Mouse (Mus musculus) testis, postnatal 14 days (tissue): Measurements from ENCODE around the gene Col8a1.

Experiments used
- DNase-seq: peaks from one replicate; pipeline ENCODE4 v3.0.0; 2021; ENCODE audit warnings: low spot score

Gene Col8a1

DNA sequence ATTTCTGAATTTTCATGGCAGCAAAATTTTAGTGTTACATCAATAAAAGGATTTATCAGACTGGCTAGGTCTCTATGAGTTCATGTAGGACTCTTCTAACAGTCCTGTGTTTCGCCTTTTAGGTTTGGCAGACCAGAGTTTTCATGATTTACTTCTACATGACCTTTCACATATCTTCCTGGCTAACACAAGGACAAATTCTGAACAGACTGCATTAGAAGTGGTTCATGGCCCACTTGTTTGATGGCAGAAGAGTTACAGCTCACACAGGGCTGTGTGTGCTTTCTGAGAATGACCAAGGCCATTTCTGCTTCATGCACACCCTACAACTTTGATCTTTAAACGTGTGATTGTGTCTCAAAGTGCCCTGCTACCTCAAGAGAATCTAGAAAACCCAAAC, 82.3 kb downstream of the Col8a1 start:
- DNase-seq = no peak

DNA sequence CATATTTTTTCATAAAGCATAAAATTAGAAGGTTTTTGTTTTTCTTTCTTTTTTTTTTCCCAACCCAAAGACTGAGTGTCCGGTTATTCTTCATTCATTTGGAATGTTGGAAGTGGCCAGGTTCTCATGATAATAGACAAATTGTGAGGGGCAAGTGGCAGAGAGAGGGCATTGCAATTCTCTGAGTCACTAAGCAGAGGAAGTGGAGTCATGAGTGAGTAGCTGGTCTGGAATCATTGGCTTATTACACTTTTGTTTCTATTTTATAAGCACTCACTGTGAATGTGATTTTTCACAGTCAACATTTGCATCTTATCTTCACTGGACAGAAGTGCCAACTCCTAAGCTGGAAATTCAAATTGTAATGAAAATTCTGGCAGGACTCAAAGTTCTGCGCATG, 82.9 kb downstream of the Col8a1 start:
- DNase-seq = no peak

DNA sequence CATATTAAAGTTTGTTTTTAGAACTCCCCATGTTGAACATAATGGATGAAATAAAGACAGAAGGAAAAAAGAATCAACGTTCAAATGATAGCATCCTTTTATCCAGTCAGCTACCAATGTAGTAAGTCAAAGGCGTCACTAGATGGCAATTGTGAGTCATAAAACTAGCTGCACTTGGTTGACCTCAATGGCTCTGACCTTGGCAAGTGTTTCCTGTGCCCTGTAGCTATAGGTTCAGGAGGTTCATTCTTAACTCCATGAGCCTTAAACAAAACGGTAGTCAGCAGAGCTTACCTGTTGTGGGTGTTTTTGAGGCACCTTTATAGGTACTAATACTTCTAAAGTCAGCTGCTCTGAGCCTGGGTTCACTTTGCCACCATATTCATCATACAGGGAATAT, 85.2 kb downstream of the Col8a1 start:
- DNase-seq = no peak

DNA sequence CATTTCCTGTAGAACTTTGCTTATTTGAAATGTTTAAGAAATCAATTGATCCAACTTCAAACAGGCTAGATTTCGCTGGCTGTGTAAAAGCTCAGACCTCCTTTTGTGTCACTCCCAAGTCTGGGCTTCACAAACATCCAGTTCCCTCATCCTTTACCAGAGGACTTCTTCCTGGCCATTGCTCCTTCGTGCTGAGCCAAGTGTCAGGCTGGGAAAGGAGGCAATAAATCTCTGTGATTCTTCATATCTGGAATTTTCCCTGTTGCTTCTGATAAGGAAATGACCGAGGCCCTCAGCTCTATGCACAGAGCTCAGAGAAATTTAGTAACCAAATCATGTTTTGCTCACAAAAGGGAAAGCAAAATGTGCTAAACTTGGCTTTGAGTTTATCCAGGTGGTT, 91.9 kb downstream of the Col8a1 start:
- DNase-seq = no peak

DNA sequence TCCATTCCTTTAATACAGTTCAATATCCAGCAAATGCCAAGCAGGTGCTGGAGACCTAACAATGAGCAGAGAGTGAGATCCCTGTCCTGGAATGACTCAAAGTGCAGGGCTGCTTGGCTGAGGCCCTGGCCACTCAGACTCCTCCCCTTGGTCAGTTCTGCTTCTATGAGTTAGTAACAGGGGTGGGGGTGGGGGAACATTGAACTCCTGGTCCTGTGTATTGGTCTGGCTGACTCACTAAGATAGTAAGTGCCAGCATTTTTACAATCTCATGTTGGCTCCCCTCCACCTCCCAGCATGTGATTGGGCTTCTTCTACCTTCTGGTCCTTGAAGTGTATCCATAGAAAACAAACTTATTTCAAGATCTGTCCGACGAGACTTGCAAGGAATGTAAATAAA, 104.6 kb downstream of the Col8a1 start:
- DNase-seq = no peak

DNA sequence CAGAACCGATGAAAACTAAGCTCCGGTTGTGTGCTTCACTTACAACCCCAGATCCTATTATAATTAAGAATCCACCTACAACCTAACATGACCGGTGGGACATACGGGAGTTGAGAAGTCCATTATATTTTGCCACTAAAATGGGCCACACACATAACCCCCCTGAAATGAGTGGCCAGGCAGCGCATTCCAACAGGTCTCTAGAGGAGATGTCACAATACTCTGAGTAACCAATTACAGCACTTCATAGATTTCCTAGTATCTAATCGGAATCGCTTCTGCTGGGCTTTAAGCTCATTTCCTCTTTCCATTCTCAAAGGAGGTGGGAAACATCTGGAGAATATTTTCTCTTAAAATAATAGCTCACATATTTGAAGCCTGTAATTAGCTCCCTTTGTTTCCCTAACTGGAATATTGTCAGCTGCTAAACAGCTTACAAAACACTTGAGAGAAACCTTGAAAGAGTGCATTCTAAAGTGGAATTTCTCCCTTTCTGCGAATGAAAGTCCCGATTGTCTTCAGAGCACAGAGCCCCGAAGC, 113.1 kb downstream of the Col8a1 start:
- no peak for DNase-seq

DNA sequence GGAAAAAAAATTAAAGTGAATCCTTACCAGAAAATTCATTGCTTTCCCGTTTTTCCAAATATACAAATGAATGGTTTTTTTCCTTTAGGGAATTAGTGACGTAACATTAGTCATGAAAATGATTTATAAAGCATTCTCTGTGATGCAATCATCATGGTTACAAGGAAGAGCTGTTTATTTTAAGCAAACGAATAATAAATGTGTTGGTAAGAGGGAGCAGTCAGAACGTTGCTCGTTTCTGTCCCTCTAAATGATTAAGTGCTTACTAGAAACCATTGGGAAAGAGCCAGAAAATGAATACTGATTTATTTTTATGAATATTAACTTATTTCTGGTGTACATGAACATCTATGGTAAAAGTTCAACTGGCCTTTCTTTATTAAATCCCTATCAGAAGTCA, 119.8 kb downstream of the Col8a1 start:
- no peak for DNase-seq

DNA sequence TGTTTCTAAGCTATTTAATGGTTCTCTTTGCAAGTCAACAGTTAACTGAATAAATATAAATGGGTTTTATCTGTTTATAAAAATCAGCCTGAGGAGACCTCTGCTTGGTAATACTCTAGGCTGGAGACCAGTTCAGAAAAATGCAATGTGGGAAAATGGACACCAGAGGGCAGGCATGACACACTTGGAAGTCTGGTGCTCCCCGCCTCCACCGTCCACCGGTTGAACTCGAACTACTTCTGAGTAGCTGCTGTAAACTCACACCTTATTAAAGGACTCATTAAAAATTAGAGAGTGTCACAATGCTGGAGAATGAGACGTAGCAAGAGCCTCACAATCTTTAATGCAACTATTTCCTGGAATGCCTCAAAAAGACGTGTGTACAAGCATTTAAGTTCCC, 120.3 kb downstream of the Col8a1 start:
- peak; percentile 31 for DNase-seq

DNA sequence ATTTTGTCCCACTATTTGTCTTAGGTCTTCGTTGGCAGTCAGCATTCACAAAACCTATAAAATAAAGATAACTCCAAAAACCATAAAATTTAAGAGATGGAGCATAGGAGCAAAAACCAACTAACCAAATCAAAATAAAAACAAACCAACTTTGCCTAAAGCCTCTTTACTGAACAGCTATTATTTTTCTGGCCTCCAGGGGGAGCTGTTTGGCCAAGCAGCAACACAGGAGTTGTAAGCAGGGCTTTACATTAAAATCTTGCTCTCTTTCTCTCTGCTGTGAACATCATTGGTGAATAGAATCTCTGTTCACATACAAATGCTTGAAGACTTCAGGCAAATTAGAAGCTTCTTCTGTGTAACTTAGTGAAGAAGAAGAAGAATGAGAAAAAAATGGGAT, 142.8 kb downstream of the Col8a1 start:
- no peak for DNase-seq

DNA sequence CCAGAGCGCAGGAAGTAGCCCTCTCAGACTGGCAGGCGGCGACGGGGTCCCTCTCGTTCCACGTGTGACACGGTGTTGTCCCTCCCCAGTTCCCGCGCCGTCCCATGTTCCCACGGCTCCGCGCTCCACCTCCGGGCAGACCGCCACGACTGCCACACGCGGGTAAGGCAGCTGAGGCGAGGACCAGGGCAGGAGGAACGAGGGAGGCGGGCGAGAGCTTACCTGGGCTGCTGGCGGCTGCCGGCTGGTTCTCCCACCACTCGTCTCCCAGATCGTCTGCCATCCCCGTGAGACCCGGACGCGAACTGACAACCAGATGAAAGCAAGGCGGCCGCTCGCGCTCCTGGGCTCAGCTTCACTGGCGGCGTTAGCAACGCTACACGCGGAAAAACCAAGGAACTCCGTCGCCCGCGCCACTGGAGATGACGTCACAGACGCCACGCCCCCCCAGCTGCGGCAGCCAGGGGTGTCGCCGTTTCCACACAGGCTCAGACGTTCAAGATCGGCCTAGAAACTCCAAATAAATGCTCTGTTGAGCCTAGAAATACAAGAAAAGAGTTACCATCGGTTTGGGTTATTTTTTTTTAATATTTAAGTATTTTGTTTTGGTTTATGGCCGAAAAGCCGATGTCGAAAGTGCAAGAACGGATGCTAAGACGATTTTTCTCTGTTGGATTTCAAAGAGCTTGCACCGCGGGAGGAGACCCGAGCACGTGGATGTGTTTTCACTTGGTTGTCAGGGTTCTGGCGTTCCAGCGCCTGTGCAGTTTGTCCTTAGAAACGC, 147.9 kb downstream of the Col8a1 start, which contains the start of gene Cmss1:
Cmss1 (minus strand) TSS at position 421 of the 784 bp plus-strand sequence.
- peak; percentile 88 for DNase-seq

DNA sequence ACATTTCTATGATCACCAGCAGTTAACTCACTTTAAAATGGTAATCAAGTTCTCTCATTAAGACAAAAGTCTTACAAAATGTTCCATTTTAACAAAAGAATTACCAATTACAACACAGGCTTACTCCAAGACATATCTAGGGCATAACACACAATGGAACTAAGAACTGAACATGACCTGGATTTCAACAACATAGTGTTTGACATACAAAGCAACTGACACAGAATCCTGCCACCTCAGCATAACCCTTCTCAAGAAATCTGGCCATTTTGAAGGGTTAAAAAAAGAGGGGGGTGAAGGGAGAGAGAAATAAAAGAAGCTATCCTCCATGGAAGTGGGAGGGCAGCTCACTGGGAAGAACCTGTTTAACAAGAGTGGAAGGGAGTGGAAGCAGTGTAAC, 153.5 kb downstream of the Col8a1 start:
- no peak for DNase-seq

DNA sequence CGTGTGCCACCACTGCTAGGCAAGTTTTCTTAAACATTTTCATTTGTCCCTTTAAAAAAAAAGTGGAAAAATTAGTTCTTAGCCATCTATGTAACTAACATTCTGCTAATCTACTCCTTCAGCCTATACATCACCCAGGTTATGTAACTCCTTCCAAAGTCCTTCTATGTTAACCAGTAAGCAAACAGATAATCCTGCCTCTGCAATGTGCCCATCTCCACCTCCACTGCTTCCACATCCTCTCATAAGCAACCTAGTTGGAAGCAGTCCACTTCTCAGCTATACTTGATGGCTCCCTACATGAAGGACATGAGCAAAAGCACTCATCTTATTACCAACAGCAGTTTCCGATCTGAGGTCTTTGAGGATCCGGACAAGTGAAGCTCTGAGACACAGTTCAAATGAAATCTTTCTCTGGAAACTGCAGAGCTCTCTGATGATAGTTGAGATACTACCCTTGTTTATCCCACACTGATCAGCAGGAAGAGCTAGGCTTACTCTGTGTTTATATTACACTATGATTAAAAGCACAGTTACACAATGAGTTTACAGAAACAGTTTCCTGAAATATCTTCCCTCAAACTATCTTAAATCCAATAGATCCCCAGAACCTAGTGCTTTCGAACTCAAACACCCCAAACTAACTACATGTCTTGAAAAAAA, 157.1 kb downstream of the Col8a1 start:
- DNase-seq = no peak

DNA sequence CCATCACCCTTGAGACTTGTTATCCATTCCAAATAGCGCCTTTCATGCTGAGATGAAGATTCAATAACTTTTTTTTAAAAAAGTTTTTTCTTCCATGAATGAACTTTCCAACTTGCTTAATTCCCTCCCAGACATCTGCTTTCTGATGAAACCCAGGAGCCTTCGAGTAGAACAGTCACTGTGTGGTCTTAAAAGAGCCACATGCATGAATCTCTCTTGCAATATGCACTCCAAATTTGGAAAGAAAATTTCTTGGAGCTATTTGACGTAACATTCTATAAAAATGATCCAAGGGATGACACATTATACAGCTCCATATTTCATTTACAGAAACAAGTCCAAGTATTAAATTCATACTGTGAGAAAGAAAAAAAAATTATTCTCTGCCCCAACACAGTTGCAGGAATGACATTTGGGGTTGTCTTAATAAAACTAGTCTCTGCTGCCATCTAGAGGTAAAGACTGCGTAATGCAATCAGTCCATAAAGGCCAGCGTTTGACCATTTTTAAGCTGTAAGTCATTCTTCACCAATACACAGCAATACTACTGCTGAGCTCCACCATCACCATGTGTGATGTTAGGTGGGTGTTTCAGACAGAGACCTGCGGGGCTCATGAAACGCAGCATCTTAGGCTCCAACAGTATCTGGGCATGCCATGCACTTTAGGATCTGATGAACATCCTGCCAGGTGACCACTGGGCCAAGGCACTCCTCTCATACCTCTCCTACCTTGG, 160.9 kb downstream of the Col8a1 start:
- DNase-seq = no peak

DNA sequence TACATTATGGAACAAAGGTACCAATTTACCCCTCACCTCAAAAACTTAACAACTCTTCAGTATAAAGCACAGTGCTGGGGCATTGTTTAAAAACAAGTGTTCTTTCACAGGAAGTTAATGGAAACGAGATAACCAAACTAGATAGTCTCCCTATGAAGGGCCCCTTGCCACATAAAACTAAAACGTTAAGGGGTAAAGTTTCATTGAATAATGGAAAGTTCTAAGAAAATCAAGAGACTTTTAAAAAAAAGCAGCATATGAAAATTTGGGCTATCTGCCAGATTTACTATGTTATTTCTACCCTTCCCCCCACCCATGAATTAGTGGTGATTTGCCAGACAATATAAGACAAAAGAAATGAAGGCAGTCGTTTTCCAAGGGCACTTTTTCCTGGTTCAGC, 169.3 kb downstream of the Col8a1 start:
- no peak for DNase-seq

DNA sequence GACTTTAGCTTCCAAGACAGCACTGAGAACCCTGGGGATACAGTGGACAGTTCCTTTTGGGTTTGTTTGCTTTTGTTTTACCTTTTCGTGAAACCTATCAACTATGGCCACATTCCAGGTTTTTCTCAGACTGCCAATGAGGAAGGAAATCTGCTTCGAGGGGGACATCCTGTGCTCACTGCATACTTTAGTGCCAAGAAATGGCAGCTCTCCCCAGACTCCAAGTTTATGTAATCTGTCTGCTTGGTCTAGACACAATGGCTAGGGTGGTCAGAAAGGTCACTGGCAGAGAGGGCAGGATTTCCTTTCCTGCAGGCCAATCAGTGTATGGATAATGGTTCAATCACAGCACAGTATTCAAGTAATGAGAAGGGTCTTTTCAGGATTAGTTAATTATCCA, 172.5 kb downstream of the Col8a1 start:
- no peak for DNase-seq

DNA sequence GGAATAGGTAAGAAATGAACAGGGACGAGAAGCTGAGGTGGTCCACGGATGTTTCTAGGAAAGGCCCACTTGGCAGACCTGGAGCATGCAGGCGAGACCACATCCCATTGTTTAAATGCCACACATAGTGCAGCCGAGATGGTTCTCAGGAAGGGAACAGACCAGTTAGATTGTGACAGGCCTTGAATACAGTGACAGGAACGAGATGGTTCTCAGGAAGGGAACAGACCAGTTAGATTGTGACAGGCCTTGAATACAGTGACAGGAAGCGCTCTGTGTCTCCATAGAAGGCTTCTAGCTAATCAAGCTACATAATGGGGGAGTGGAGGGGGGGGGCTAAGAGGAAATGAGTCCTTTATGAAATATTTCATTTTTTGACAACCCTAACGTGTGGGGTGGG, 174.5 kb downstream of the Col8a1 start:
- DNase-seq = no peak

DNA sequence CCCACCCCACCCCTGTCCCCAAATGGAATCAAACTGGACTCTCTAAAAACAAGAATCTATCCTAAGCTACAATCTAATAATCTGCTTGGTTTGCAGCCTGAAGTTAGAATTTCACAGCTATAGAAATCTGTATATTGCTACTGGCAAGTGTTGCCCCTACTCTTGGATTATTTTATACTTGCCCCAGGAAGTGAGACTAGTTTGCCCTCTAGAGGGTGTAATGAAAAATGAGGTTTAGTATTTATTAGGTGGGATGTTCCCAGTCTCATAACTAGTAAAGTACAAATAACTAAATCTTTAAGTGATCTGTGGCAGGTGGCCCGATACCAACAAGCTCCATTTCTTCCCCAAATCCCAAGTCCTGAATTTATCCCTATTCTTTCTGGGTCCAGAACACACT, 177.0 kb downstream of the Col8a1 start:
- no peak for DNase-seq

DNA sequence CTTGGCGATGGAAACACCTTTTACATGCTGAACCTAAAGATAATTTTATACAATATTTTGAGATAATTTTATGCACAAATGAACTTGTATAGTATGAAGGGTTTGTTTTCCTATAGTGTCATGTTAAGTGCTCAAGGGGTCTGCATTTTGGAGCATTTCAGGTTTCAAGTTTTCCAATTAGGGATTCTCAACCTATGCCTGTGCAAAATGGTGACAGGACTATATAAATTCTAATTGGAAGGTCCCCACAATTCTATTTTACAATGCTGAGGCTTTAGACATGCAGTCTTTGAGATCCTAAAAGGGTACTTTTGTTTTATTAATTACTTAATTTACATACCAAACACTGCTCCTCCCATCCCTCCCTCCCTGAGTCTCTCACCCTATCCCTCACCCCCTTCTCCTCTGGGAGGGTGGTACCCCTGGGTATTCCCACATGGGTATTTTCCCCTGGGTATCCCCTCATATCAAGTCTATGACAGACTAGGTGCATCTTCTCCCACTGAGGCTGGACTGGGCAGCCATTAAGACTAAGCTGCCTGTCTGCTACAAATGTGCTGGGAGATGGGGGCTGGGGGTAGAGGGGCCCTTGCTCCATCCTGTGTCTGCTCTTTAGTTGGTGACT, 178.7 kb downstream of the Col8a1 start:
- no peak for DNase-seq
